Mouse (Mus musculus): ENCODE data around the gene Fbxl4. TPM values are rescaled to one million over a fixed set of nuclear protein-coding genes. Genes with fewer than 3 reads are reported as not detected.

Fbxl4 gene
- polyA plus RNA-seq, 1 experiment: 4.6 TPM

DNA sequence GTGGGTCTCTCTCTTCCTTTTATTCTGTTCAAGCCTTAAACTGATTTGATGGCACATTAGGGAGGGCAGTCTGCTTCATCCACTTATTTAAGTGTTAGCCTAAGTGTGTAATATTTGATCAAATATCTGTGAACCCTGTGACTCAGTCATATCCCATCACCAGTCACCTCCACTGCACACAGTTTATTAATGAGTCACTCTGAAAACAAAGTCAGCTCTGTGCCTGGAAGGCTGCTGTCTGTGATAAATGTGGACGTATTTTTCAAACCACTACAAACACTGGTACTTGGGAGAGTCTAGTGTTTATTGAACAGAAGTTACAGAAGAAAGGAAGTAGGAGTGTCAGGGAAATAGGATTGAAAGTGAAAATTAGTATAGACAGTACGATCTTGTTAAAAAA is 63.3 kb downstream of the Fbxl4 start:
- no peak for TF ChIP-seq GATA1 (IDR thresholded peaks at IDR 0.05; ENCODE audit: low read length)

DNA sequence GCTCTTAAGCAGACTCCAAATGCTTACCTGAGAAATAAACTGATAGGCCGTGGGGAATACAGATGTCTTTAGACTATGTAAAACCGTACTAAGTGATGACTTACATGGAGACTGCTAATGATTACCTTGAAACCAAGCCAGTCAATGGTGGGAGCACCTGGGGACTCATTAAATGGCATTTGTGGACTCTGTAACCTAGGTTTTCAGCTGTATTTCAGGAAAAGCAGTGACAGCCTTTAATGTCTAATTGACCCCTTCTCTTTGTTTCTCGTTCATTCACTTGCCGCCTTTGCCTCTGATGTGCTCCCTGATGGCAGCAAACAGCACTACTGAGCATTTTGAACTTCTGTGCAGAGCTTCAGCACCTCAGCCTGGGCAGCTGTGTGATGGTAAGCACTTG is 65.1 kb downstream of the Fbxl4 start:
- no peak for TF ChIP-seq GATA1 (IDR thresholded peaks at IDR 0.05; ENCODE audit: low read length)

GRCm38 (mm10) chr4:22428150-22428549 is 70.8 kb downstream of the Fbxl4 start:
- TF ChIP-seq GATA1 (IDR thresholded peaks at IDR 0.05; ENCODE audit: low read length): no peak

- no peak for TF ChIP-seq GATA1 (IDR thresholded peaks at IDR 0.05; ENCODE audit: low read length)
Observed at GRCm38 (mm10) chr4:22469575-22469974, 112.2 kb downstream of the Fbxl4 start.

GRCm38 (mm10) chr4:22476967-22477710 is 119.8 kb downstream of the Fbxl4 start:
- TF ChIP-seq GATA1 (IDR thresholded peaks at IDR 0.05; ENCODE audit: low read length): no peak

- no peak for TF ChIP-seq GATA1 (IDR thresholded peaks at IDR 0.05; ENCODE audit: low read length)
Observed at GRCm38 (mm10) chr4:22477711-22478230, 120.4 kb downstream of the Fbxl4 start.

DNA sequence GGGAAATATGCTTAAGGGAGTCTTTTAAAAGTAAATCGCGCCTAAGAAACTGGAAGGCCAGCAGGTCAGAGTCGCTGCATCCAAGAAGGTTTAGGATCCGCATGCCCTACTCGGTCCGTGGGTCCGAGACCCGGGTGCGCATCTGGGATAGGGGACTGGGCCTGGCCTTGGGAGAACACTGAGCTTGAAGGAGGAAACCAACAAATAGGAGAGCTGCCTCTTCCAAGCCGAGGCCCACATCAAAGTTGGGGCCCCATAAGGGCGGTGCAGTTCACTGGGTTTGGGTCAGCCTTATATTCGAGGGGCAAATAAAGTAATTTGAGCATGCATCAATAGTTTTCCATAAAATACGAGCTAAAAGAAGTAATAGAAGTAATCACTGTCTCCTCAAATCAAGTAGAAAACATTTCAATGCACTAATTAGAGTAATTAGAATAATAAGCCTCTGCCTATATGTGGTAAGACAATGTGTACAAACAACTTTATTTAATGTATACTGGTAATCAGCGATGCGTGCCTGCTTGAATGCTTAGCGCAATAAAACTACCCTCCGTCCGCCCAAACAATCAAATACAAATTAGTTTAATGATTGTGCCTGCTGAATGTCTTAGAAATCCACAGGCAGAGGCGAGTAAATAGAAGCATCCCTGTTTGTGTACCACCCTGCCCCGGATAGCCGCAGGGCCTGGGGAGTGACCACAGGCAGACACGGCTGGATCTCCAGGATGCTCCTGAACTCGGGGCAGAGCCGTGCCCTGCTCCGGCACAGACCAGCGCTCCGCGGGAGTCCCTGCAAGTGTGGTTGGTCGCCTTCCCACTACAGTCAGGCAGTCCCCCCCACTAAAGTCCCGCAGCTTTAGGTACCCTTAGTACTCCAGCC is 121.4 kb downstream of the Fbxl4 start:
- no peak for TF ChIP-seq GATA1 (IDR thresholded peaks at IDR 0.05; ENCODE audit: low read length)

DNA sequence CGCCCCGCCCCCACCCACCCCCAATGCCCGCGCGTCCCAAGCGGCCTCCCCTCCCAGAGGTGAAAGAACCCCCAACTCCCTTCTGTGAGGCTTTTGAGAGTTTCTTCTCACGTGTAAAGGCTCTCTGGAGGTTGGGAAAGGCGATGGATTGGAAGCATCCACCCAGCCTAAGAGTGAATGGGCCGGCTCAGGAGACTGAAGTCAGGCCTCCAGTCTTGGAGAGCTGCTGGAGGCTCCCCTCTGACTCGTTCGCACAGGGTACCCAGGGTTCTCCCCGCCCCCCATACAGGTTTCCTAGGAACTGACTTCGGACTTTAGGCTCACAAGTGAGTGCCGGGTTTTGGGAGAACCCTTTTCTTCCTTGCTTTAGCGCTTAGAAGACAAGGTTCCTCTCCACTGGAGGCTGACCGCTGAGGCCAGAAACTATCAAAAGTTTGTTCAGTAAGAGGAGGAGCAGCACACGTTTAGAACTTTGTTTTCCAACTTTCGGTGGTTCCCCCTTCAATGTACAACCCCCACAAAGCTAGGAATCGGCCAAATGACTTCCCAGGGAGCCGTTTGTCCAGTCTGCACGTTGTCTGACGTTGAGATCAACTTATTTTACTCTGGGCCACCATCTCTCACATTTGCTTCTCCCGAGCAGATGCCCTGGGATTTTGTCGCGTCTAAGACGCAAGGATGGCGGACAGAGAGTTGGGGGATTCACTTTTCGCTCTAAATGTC is 122.2 kb downstream of the Fbxl4 start:
- TF ChIP-seq GATA1 (IDR thresholded peaks at IDR 0.05; ENCODE audit: low read length): no peak

DNA sequence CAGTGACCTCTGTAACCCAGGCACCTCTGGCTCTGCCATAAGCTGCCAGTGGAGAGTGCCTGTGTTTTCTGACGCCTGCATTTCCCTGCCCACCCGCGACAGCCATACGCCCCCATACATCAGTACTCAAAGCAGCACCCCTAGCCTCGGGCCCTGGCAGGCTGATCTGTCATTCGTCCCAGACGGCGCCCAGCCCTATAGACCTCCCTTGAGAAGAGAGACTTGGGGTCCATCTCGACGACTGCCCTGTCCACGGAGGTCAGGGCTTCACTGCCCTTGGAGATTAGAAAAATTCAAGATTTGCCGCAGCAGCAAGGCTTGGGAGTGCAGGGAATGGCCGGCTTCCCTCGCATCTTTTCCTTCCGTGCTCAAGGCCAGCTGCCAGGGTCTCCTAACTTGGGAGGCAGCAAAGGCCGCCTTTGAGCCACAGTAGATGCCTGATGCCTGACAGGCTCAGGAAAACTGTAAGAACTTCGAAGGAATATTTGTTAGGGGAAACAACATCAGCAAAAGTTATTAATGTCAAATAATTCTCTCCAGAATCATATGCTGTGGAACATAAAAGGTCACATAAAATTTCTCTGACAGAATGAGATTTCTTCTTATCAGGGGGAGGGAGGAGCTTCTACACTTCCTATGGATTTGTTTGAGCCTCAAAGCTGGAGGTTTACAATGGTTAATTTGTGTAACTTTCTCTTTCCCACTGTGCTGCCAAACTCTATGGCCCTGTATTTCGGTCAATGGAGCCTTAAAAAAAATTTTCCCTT is 122.9 kb downstream of the Fbxl4 start:
- TF ChIP-seq GATA1 (IDR thresholded peaks at IDR 0.05; ENCODE audit: low read length): no peak

- TF ChIP-seq GATA1 (IDR thresholded peaks at IDR 0.05; ENCODE audit: low read length): no peak
Observed at GRCm38 (mm10) chr4:22480858-22481205, 123.5 kb downstream of the Fbxl4 start.

DNA sequence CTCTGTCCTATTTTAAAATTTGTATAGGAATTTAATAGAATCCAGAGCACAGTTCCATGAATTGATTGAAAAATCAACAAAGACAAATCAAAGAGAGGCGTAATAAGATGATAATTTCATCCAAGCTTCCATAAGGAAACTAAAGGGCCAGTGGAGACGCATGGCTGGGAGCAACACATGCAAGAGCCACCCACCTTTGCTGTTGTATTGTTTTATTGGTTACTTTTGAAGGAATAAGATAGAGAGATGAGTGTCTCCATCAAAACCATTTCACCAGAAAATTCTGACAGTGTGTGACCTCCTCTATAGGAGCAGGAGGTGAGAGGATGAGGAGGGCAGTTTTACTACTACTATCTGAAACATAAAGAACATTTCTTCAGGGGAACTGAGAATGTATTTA is 124.8 kb downstream of the Fbxl4 start:
- no peak for TF ChIP-seq GATA1 (IDR thresholded peaks at IDR 0.05; ENCODE audit: low read length)

DNA sequence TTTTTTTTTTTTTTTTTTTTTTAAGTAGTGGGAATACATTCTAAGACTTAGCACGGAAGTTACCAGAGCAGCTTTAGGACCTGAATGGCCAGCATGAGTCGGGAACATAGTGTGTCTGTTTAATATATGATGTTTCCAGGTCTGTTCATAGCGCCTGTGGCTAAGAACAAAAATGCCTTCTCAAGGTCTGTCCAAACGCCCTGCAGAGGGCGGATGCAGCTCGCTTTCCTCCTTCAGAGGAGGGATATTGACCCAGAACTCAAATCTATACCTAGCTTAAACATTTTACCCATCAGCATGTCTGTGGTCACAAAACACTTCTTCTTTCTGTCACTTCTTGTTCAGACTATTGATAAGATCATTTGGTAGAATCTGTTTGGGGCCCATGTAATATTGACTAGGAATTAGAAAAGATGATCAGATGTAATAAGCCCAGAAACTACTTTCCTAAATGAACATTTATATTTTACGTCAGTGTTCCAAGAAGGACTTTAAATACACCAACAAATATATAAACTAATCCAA is 125.5 kb downstream of the Fbxl4 start:
- no peak for TF ChIP-seq GATA1 (IDR thresholded peaks at IDR 0.05; ENCODE audit: low read length)

- no peak for TF ChIP-seq GATA1 (IDR thresholded peaks at IDR 0.05; ENCODE audit: low read length)
Observed at GRCm38 (mm10) chr4:22483548-22483947, 126.2 kb downstream of the Fbxl4 start.

Other genes with a start within 250 kb of the Fbxl4 start
- not detected in 2 replicates for gene Pou3f2, start 130.8 kb downstream of the Fbxl4 start, polyA plus RNA-seq (2012)

All from G1E-ER4 (cell line).